Mouse (Mus musculus): ENCODE measurements around the gene Cbwd1.

- TF ChIP-seq POLR2A (IDR thresholded peaks at IDR 0.05; ENCODE audit: borderline replicate concordance, extremely low read depth, insufficient read depth, insufficient read length, poor library complexity, severe bottlenecking): no peak
- TF ChIP-seq CTCF (IDR thresholded peaks at IDR 0.05; ENCODE audit: borderline replicate concordance, extremely low read depth, insufficient read depth, insufficient read length): no peak
These were observed 32.4 kb downstream of the Cbwd1 start for GRCm38 (mm10) chr19:24929041-24929440.
